Comparison of ENCODE assay signal across 14 mouse cellular contexts in the genomic region with DNA sequence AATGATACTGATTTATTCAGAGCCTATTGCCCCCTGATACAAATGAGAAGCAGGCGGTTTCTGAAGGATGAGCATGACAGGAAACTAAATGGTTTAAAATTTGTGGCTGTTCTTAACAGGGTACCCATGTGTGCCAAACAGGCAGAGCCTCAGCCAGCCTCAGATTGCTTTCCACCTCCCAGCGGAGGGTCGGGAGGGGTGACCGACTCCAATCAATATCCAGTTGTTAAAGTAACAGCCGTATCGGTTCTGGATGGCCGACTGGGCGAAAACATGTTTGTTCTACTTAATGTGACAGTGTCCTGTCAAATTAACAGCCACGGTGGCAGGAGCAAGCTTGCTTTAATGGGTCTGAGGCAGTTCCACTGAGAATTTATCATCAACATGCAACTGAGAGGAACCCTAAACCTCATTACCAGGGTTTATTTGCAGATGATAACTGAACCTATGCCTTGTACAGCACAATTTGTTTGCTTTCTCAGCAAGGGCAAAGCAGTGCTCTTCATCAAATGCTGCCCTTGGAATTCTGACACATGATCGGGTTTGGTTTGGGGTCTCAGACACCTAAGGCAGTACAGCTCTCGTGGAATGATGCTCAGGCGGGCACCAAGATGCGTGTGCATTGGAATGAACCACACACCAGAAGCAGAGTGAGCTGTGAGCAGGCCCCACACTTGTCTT.
A peak's percentile ranks its signal among the peaks of the same experiment; 100 is the strongest.
DNase-seq lines count a peak whose midpoint lies in the region; ATAC-seq lines count a peak whose summit lies in the region.
"Had no signal": no experiment of that assay in that cellular context is flagged by ENCODE, and none has a peak within 500 bp of the region (broad histone marks: within the 10 kb centered on the region; RNA-seq: fewer than 3 reads in every experiment).

No protein-coding gene starts in this region.

- no peaks in the 10 kb centered on the region for H3K9me3 ChIP-seq in hindbrain, embryonic 12.5 days (replicated peaks)
- H3K9me3 ChIP-seq in midbrain, embryonic 13.5 days = no peaks in the 10 kb centered on the region
- H3K9me3 ChIP-seq: stomach, embryonic 15.5 days had no signal

- no peak overlapping the region for H3K9ac ChIP-seq in hindbrain, embryonic 12.5 days
- no peak overlapping the region for H3K9ac ChIP-seq in midbrain, embryonic 13.5 days (replicated peaks)
- H3K9ac ChIP-seq: stomach, embryonic 15.5 days had no signal

- 35% methylated on average over 13 of the region's 13 CpGs for WGBS in hindbrain, embryonic 12.5 days
- 38% methylated on average over 13 of the region's 13 CpGs for WGBS in midbrain, embryonic 13.5 days

- peaks cover 16% of the 10 kb centered on the region for H3K4me1 ChIP-seq in hindbrain, embryonic 12.5 days
- H3K4me1 ChIP-seq in midbrain, embryonic 13.5 days (replicated peaks) = peaks cover 38% of the 10 kb centered on the region
- H3K4me1 ChIP-seq: stomach, embryonic 15.5 days had no signal

- H3K27me3 ChIP-seq in hindbrain, embryonic 12.5 days = peaks cover 14% of the 10 kb centered on the region
- H3K27me3 ChIP-seq in midbrain, embryonic 13.5 days = no peaks in the 10 kb centered on the region
- H3K27me3 ChIP-seq: stomach, embryonic 15.5 days had no signal

- H3K27ac ChIP-seq in hindbrain, embryonic 12.5 days = peak overlapping the region; percentile 80
- peak overlapping the region; percentile 85 for H3K27ac ChIP-seq in midbrain, embryonic 13.5 days
- H3K27ac ChIP-seq: stomach, embryonic 15.5 days had no signal

- peak; percentile 92 for ATAC-seq in hindbrain, embryonic 12.5 days (ENCODE audit: low FRiP score)
- ATAC-seq in midbrain, embryonic 13.5 days = peak; percentile 69

- H3K36me3 ChIP-seq in hindbrain, embryonic 12.5 days = no peaks in the 10 kb centered on the region
- H3K36me3 ChIP-seq in midbrain, embryonic 13.5 days = no peaks in the 10 kb centered on the region
- H3K36me3 ChIP-seq: stomach, embryonic 15.5 days had no signal

- H3K4me2 ChIP-seq in hindbrain, embryonic 12.5 days (replicated peaks) = no peak overlapping the region
- no peak overlapping the region for H3K4me2 ChIP-seq in midbrain, embryonic 13.5 days (replicated peaks)
- H3K4me2 ChIP-seq: stomach, embryonic 15.5 days had no signal

- H3K4me3 ChIP-seq in hindbrain, embryonic 12.5 days = no peak overlapping the region
- no peak overlapping the region for H3K4me3 ChIP-seq in midbrain, embryonic 13.5 days (replicated peaks)
- H3K4me3 ChIP-seq: stomach, embryonic 15.5 days had no signal

- intact Hi-C loops in left cerebral cortex, postnatal 36 days (cut with DNase I) = no loop called here

- peak; percentile 37 to 56 for DNase-seq in kidney, postnatal 4 days
- DNase-seq in kidney, postnatal 25 days = no peak
- peak; percentile 49 for DNase-seq in retina, embryonic 14.5 days (ENCODE audit: low spot score)
- no peak for DNase-seq in testis, postnatal 14 days (ENCODE audit: low spot score)
- no peak for DNase-seq in cerebellum, postnatal 36 days
- DNase-seq in left cerebral cortex, postnatal 36 days (ENCODE audit: low spot score in 2 of 2) = no peak
- DNase-seq: cerebellum, adult 9-10 months; heart, postnatal 10 days; kidney, adult 11 months; lung, adult 2 months; thymus, postnatal 36 days had no signal

Comparison
In these comparisons a context has a peak if more than half of its experiments do, and no peak if none do; other contexts are left out.
1. DNase-seq: peak in kidney, postnatal 4 days (2 of 2) and retina, embryonic 14.5 days (single experiment); none in kidney, postnatal 25 days (0 of 2), testis, postnatal 14 days (single experiment), cerebellum, postnatal 36 days (0 of 2) and left cerebral cortex, postnatal 36 days (0 of 2).